Mouse (Mus musculus): ENCODE results near the gene Pqlc2. TPM values are rescaled to one million over a fixed set of nuclear protein-coding genes. Genes with fewer than 3 reads are reported as not detected.

Pqlc2 gene
- 10 to 100 TPM; 11.1 to 13.4 TPM for total RNA-seq (2021)

GRCm38 (mm10) chr4:139310171-139310898 lies at the start of gene Pqlc2, which contains the start of gene Akr7a5:
Gene Pqlc2 (minus strand): TSS chr4:139310708.
Gene Akr7a5 (plus strand): TSS chr4:139310744.
- intact Hi-C loops (cut with DNase I): loop anchor here (2.0 kb wide), 1 partner anchor 42 kb away; the partner anchor contains the start of genes Emc1, Mrto4 and Ubr4
- peak; percentile 96 to 98 for DNase-seq (ENCODE audit: low spot score in 2 of 2)

GRCm38 (mm10) chr4:139357211-139357610 lies 46.7 kb upstream of the Pqlc2 start:
- DNase-seq (ENCODE audit: low spot score in 2 of 2): no peak
- intact Hi-C loops (cut with DNase I): no loop called here

GRCm38 (mm10) chr4:139352832-139353231 lies 42.3 kb upstream of the Pqlc2 start:
- intact Hi-C loops (cut with DNase I): loop anchor here (1.0 to 2.0 kb wide), 2 partner anchors 27 to 42 kb away; partner anchors contain the start of genes Akr7a5 and Pqlc2

GRCm38 (mm10) chr4:139351931-139352711 lies 41.6 kb upstream of the Pqlc2 start, which contains the start of the genes Mrto4, Emc1 and Ubr4:
Gene Mrto4 (minus strand): TSS chr4:139352576.
Gene Emc1 (plus strand): TSS chr4:139352587.
Gene Ubr4 (plus strand): TSS chr4:139352609.
- intact Hi-C loops (cut with DNase I): loop anchor here (1.0 to 2.0 kb wide), 2 partner anchors 28 to 41 kb away; partner anchors contain the start of genes Akr7a5 and Pqlc2
- DNase-seq (ENCODE audit: low spot score in 2 of 2): peak; percentile 89 to 90

More at GRCm38 (mm10) chr4:139352832-139353231, 42.3 kb upstream of the Pqlc2 start:
- DNase-seq (ENCODE audit: low spot score in 2 of 2): no peak

- intact Hi-C loops (cut with DNase I): no loop called here
- no peak for DNase-seq (ENCODE audit: low spot score in 2 of 2)
These were observed 35.0 kb upstream of the Pqlc2 start for GRCm38 (mm10) chr4:139345416-139346019.

- DNase-seq (ENCODE audit: low spot score in 2 of 2): peak in 1 of 2 experiments; percentile 16
These were observed 33.2 kb upstream of the Pqlc2 start for GRCm38 (mm10) chr4:139343718-139344117.

GRCm38 (mm10) chr4:139341556-139342233 lies 31.2 kb upstream of the Pqlc2 start:
- intact Hi-C loops (cut with DNase I): no loop called here
- no peak for DNase-seq (ENCODE audit: low spot score in 2 of 2)

More at GRCm38 (mm10) chr4:139343718-139344117, 33.2 kb upstream of the Pqlc2 start:
- intact Hi-C loops (cut with DNase I): no loop called here

GRCm38 (mm10) chr4:139340835-139341234 lies 30.3 kb upstream of the Pqlc2 start:
- no peak for DNase-seq (ENCODE audit: low spot score in 2 of 2)
- intact Hi-C loops (cut with DNase I): no loop called here

GRCm38 (mm10) chr4:139338145-139338544 lies 27.6 kb upstream of the Pqlc2 start:
- DNase-seq (ENCODE audit: low spot score in 2 of 2): no peak
- intact Hi-C loops (cut with DNase I): loop anchor here (5.0 kb wide), 1 partner anchor 251 kb away; no protein-coding TSS in a partner anchor

GRCm38 (mm10) chr4:139336822-139337483 lies 26.4 kb upstream of the Pqlc2 start:
- intact Hi-C loops (cut with DNase I): loop anchor here (5.0 kb wide), 1 partner anchor 250 kb away; no protein-coding TSS in a partner anchor
- peak; percentile 32 to 46 for DNase-seq (ENCODE audit: low spot score in 2 of 2)

- DNase-seq (ENCODE audit: low spot score in 2 of 2): no peak
- intact Hi-C loops (cut with DNase I): loop anchor here (5.0 kb wide), 1 partner anchor 248 kb away; no protein-coding TSS in a partner anchor
These were observed 25.0 kb upstream of the Pqlc2 start for GRCm38 (mm10) chr4:139335507-139335906.

GRCm38 (mm10) chr4:139334631-139335295 lies 24.3 kb upstream of the Pqlc2 start:
- intact Hi-C loops (cut with DNase I): loop anchor here (5.0 kb wide), 1 partner anchor 247 kb away; no protein-coding TSS in a partner anchor

GRCm38 (mm10) chr4:139330605-139331004 lies 20.1 kb upstream of the Pqlc2 start:
- no peak for DNase-seq (ENCODE audit: low spot score in 2 of 2)
- intact Hi-C loops (cut with DNase I): no loop called here

More at GRCm38 (mm10) chr4:139334631-139335295, 24.3 kb upstream of the Pqlc2 start:
- no peak for DNase-seq (ENCODE audit: low spot score in 2 of 2)

GRCm38 (mm10) chr4:139319740-139320139 lies 9.2 kb upstream of the Pqlc2 start:
- no peak for DNase-seq (ENCODE audit: low spot score in 2 of 2)
- intact Hi-C loops (cut with DNase I): no loop called here

- no peak for DNase-seq (ENCODE audit: low spot score in 2 of 2)
- intact Hi-C loops (cut with DNase I): no loop called here
These were observed 7.9 kb upstream of the Pqlc2 start for GRCm38 (mm10) chr4:139318449-139318848.

GRCm38 (mm10) chr4:139312632-139313031 lies 2.1 kb upstream of the Pqlc2 start:
- no peak for DNase-seq (ENCODE audit: low spot score in 2 of 2)

GRCm38 (mm10) chr4:139311707-139312106 lies 1.2 kb upstream of the Pqlc2 start:
- DNase-seq (ENCODE audit: low spot score in 2 of 2): no peak
- intact Hi-C loops (cut with DNase I): loop anchor here (2.0 kb wide), 1 partner anchor 41 kb away; the partner anchor contains the start of genes Emc1, Mrto4 and Ubr4

More at GRCm38 (mm10) chr4:139312632-139313031, 2.1 kb upstream of the Pqlc2 start:
- intact Hi-C loops (cut with DNase I): no loop called here

All from left cerebral cortex, postnatal 36 days (tissue).